Mouse (Mus musculus): ENCODE results near the gene Tyk2.

- no peak for TF ChIP-seq EP300 (IDR thresholded peaks at IDR 0.05; ENCODE audit: insufficient read depth, low read depth, low read length)
- no peak for TF ChIP-seq POLR2A (IDR thresholded peaks at IDR 0.05; ENCODE audit: insufficient read depth, low read length)
- TF ChIP-seq CTCF (IDR thresholded peaks at IDR 0.05; ENCODE audit: low read depth, low read length): no peak
Observed at GRCm38 (mm10) chr9:21104814-21105213, 26.2 kb downstream of the Tyk2 start.

Measured in ES-Bruce4 (cell line).